Mouse (Mus musculus): ENCODE measurements at regions not wholly inside any gene's neighbourhood (a gene's known extent, or its start where the extent isn't known, plus 50 kb on each side); places are given as distances from the start of the nearest gene placed in this dataset.

DNA sequence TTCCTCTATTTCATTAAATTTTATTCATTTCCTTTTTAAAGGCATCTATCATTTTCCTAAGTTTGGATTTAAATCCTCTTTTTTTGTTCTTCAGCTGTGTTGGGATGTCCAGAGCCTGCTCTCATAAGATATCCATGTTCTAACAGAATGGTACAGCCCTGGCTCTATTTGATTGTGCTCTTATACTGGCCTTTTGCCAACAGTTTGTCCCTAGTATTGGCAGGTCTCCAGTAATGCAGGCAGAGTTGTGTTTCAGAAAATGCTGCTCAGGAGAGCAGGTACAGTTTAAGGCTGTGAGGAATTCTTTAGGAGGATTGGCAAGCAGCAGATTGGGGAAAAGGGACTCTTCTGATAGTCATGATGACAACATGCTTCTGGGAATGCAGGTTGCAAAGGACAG, 797.1 kb upstream of the Slit2 start:
- H3K9ac ChIP-seq = no peak overlapping the region
- H3K4me2 ChIP-seq = no peak overlapping the region
- no peaks in the 10 kb centered on the region for H3K36me3 ChIP-seq
- no peaks in the 10 kb centered on the region for H3K27me3 ChIP-seq
- no peaks in the 10 kb centered on the region for H3K4me1 ChIP-seq
- H3K4me3 ChIP-seq = no peak overlapping the region
- ATAC-seq (ENCODE audit: insufficient number of reproducible peaks, low FRiP score, low TSS enrichment, low read depth) = no peak
- no peaks in the 10 kb centered on the region for H3K9me3 ChIP-seq
- no peak overlapping the region for H3K27ac ChIP-seq

DNA sequence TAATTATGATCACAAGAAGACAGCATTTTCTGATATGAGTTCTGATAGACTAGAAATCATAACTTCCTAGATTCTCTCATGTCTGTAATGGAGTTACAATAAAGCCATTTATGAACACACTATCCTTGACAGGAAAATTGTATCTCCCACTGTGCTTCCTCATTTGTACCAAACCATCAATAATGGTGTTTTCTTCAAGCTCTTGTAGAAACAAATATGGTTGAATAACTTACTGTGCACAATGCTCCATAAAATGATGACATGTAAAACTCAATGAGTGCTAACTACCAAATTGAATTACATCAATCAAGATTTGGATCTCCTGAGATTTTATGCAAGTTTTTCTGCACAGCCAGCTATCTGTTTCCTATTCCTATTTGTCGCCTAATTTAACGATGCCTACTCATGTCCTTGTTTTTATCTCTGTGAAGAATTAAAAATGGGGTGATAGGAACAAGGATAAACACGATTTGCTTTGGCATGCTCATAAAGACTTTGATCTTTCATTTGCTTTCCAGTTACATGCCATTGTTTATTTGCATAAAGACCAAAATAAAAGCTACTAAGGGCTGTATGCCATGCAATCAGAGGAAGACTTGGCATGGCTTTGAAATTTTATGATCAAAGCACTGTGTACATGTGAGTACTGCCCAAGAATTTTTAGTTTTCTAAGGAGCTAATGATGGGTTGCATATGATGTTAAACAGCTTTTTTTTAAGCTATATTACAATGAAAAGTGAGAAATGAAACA, 780.6 kb upstream of the Slit2 start:
- Histone ChIP-seq H3K4me2 (no peak overlapping the region), H3K36me3 (no peaks in the 10 kb centered on the region), H3K9ac (no peak overlapping the region), H3K27me3 (no peaks in the 10 kb centered on the region), H3K4me3 (no peak overlapping the region), H3K9me3 (no peaks in the 10 kb centered on the region), H3K27ac (no peak overlapping the region), H3K4me1 (no peaks in the 10 kb centered on the region)
- 71% methylated on average over 3 of the region's 3 CpGs for WGBS
- no peak for ATAC-seq (ENCODE audit: insufficient number of reproducible peaks, low FRiP score, low TSS enrichment, low read depth)

DNA sequence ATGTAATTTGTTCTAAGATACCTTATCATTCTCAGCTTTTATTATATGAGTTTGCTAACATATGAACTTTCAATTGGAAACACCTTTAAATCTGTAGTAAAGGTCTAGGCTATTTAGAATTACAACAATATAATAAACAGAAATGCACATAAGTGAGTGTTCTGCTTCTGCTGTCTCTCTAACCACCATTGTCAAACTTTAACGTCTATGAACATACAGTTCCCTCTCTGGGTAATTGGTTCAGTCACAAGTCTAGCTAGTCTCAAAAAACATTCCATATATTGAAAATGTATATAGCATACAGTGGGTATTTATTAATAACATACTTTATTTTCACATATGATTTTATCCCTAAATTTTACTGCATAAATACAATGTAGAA, 780.0 kb upstream of the Slit2 start:
- Histone ChIP-seq H3K27me3 (no peaks in the 10 kb centered on the region), H3K27ac (no peak overlapping the region), H3K4me2 (no peak overlapping the region), H3K36me3 (no peaks in the 10 kb centered on the region), H3K9ac (no peak overlapping the region), H3K4me3 (no peak overlapping the region), H3K9me3 (no peaks in the 10 kb centered on the region), H3K4me1 (no peaks in the 10 kb centered on the region)
- 56% methylated on average over 1 of the region's 1 CpGs for WGBS
- ATAC-seq (ENCODE audit: insufficient number of reproducible peaks, low FRiP score, low TSS enrichment, low read depth) = no peak

DNA sequence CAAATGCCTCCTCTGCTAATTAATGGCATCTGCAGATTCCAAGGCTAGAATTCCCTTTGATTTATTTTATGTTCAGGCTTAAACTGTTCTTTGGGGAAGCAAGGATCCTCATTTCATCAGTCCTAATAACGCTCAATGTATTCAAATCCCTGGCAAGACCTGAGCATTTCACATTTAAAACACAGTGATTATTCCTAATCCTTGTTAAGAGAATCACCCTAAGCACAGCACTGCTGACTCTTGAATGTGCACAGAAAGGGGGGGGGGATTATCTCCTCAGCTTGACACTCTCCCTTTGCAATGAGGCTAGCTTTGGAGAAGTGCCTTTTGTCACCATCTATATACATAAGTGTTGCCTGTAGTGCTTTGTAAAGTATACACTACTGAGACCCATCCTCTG, 772.4 kb upstream of the Slit2 start:
- Histone ChIP-seq H3K9ac (no peak overlapping the region), H3K4me2 (no peak overlapping the region), H3K27me3 (no peaks in the 10 kb centered on the region), H3K36me3 (no peaks in the 10 kb centered on the region), H3K4me3 (no peak overlapping the region), H3K9me3 (no peaks in the 10 kb centered on the region), H3K27ac (no peak overlapping the region), H3K4me1 (no peaks in the 10 kb centered on the region)
- no peak for ATAC-seq (ENCODE audit: insufficient number of reproducible peaks, low FRiP score, low TSS enrichment, low read depth)
- WGBS = 30% methylated on average over 1 of the region's 1 CpGs

DNA sequence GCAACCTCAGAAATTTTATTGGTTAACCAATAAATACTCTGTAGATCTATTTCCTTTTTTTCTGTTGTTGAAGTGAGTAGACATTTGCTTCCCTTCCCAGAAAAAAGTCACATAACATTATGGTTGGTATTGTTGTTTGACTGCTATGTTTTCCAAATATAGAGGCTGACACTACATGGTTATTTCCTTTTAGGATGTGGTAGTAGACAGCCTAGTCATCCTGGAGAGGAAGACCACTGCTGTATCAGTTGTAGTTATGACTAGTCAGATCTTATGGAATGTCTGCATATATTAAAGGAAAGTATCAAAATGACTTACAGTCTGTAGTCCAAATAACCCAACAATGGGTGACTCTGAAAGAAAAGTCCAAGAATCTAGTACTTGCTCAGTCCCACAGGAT, 767.5 kb upstream of the Slit2 start:
- Histone ChIP-seq H3K4me1 (no peaks in the 10 kb centered on the region), H3K4me2 (no peak overlapping the region), H3K27me3 (no peaks in the 10 kb centered on the region), H3K27ac (no peak overlapping the region), H3K36me3 (no peaks in the 10 kb centered on the region), H3K4me3 (no peak overlapping the region), H3K9me3 (no peaks in the 10 kb centered on the region), H3K9ac (no peak overlapping the region)
- no peak for ATAC-seq (ENCODE audit: insufficient number of reproducible peaks, low FRiP score, low TSS enrichment, low read depth)

DNA sequence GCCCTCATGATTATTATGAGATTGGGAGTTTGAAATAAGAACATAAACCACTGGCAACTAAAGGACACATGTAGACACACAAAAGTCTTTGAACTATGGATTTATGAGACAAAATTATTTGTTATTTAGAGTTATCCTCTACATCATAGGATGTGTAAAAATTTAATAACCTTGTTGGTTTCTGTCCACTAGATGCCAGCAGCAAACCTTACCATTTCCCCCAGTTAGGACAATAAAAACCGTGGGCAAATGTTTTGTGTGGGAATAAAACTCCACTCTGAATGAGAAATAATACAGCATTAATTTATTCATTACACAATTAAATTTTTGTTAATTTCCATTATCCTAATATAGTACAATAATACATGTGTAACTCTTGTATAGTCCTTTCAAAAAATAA, 757.7 kb upstream of the Slit2 start:
- H3K4me3 ChIP-seq = no peak overlapping the region
- no peak for ATAC-seq (ENCODE audit: insufficient number of reproducible peaks, low FRiP score, low TSS enrichment, low read depth)

DNA sequence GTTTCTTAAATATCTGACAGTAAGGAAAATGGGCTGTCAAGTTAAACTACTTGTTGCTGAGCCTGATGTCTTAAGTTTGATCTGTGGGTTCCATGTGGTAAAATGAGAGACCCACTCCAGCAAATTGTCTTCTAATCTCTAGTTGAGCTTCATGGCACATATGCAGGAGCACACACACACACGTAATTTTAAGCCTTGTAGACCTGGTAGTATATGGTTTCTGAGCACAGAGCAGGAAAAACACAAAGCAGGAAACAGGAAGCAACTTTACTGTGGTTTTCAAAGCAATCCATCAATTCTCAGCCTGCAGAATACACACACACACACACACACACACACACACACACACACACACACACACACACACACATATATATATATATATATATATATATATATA, 746.8 kb upstream of the Slit2 start:
- no peaks in the 10 kb centered on the region for H3K27me3 ChIP-seq
- H3K9ac ChIP-seq = no peak overlapping the region
- ATAC-seq (ENCODE audit: insufficient number of reproducible peaks, low FRiP score, low TSS enrichment, low read depth) = no peak
- no peaks in the 10 kb centered on the region for H3K9me3 ChIP-seq
- H3K27ac ChIP-seq = no peak overlapping the region
- no peaks in the 10 kb centered on the region for H3K36me3 ChIP-seq
- no peak overlapping the region for H3K4me2 ChIP-seq
- 53% methylated on average over 1 of the region's 1 CpGs for WGBS
- H3K4me1 ChIP-seq = no peaks in the 10 kb centered on the region
- H3K4me3 ChIP-seq = no peak overlapping the region

More for the DNA sequence above, 757.7 kb upstream of the Slit2 start:
- WGBS = 40% methylated on average over 1 of the region's 1 CpGs
- H3K9me3 ChIP-seq = no peaks in the 10 kb centered on the region
- no peak overlapping the region for H3K27ac ChIP-seq
- no peaks in the 10 kb centered on the region for H3K36me3 ChIP-seq
- no peaks in the 10 kb centered on the region for H3K4me1 ChIP-seq
- no peaks in the 10 kb centered on the region for H3K27me3 ChIP-seq
- no peak overlapping the region for H3K4me2 ChIP-seq
- H3K9ac ChIP-seq = no peak overlapping the region

DNA sequence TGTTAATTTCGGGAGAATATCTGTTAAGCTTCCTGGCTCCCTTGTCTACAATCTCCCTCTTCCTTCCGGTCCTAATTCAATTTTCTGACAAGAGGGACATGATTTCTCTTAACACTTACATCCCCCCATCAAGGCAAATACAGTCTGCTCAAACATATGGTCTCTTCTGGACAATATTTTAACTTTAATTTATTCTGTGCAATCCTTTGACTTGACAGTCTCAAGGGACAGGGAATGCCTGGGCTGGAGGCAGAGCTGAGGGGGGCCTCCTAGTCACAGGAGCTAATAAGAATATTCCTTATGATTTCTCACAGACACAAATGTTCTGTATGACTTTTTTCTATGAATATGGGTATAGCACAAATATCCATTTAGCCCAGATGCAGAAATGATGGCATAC, 742.9 kb upstream of the Slit2 start:
- H3K4me3 ChIP-seq = no peak overlapping the region
- no peaks in the 10 kb centered on the region for H3K4me1 ChIP-seq
- no peak overlapping the region for H3K9ac ChIP-seq
- H3K4me2 ChIP-seq = no peak overlapping the region
- WGBS = 77% methylated on average over 2 of the region's 2 CpGs
- ATAC-seq (ENCODE audit: insufficient number of reproducible peaks, low FRiP score, low TSS enrichment, low read depth) = no peak
- H3K27ac ChIP-seq = no peak overlapping the region
- no peaks in the 10 kb centered on the region for H3K27me3 ChIP-seq
- no peaks in the 10 kb centered on the region for H3K9me3 ChIP-seq
- H3K36me3 ChIP-seq = no peaks in the 10 kb centered on the region

DNA sequence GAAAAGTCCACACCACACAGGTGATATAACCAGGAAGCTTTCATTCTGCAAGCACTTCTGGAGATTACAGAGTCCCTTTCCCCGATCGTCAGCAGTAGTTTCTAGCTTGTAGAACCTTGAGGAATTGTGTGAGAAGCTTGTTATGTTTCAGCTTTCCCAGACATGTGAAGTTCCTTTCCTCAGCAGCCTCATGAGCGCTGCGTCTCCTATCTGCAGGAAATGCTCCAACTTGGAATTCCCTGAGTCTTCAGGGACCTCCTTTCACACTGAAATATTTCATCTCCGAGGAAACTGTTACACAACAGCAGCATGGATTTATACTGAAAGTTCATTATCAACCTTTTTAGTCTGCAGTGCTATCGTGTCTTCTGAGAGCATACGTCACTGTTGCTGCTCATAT, 742.4 kb upstream of the Slit2 start:
- no peak overlapping the region for H3K27ac ChIP-seq
- no peak overlapping the region for H3K4me3 ChIP-seq
- H3K27me3 ChIP-seq = no peaks in the 10 kb centered on the region
- WGBS = 64% methylated on average over 7 of the region's 7 CpGs
- no peak for ATAC-seq (ENCODE audit: insufficient number of reproducible peaks, low FRiP score, low TSS enrichment, low read depth)
- no peak overlapping the region for H3K9ac ChIP-seq
- no peak overlapping the region for H3K4me2 ChIP-seq
- no peaks in the 10 kb centered on the region for H3K4me1 ChIP-seq
- H3K9me3 ChIP-seq = no peaks in the 10 kb centered on the region
- no peaks in the 10 kb centered on the region for H3K36me3 ChIP-seq

DNA sequence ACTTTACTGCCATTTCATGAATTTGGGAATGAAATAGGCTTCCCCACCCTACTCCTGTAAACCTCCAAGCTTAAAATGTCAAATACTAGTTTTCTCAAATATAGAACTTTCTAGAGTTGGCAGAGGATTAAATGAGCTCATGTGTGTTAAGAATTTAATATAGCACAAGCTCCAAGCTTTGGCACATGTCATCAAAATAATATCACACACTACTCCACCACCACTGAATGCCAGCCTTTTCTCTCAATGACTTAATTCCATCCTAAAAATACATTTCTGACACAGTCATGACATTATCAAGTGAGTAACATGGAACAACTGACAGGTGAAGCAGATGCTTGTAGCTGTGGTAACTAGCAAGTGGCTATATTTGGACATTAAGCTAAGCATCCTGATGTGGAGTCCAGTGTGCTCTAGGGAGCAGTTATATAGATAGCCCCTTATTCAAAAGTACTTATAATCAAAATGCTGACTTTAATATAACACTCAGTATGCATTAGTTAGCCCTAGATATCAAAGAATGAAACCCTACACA, 728.0 kb upstream of the Slit2 start:
- H3K9me3 ChIP-seq = no peaks in the 10 kb centered on the region
- no peak overlapping the region for H3K4me2 ChIP-seq
- no peak for ATAC-seq (ENCODE audit: insufficient number of reproducible peaks, low FRiP score, low TSS enrichment, low read depth)
- H3K4me3 ChIP-seq = no peak overlapping the region
- no peaks in the 10 kb centered on the region for H3K27me3 ChIP-seq
- no peak overlapping the region for H3K27ac ChIP-seq
- H3K9ac ChIP-seq = no peak overlapping the region
- no peaks in the 10 kb centered on the region for H3K36me3 ChIP-seq
- H3K4me1 ChIP-seq = no peaks in the 10 kb centered on the region

DNA sequence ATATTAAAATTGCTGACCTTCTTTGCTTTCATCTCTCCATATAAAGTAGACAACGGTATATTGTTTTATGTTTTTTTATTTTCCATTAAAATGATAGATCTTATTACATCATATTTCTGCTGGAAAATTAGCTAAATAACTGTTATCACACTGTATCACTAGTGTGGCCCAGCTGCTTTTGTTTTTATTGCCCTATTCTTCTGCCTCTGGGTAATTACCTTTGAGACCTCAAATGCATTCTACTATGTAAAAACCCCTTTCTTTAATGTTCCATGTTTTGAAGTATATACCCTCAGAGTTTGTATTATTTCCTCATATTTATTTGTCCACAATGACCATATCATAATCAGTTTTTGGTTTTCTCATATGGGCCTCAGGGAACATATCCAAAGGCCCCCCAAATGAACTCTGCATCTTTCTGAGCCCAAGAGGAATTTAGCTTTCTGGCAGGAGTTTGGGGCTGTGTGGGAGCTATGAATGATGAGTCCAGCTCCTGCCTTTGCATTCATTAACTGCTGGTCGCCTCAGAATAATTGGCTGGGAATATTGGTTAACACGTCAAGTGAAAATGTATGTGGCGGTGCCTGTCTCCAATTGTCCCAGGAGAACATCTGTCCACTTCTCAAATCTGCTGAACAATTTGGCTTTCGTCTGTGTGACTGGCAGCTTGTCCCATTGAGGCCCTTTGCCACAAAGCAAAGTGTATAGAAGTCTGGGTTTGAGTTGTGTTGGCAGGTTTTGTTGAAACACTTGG, 721.1 kb upstream of the Slit2 start:
- ATAC-seq (ENCODE audit: insufficient number of reproducible peaks, low FRiP score, low TSS enrichment, low read depth) = no peak
- H3K9ac ChIP-seq = no peak overlapping the region
- H3K27ac ChIP-seq = no peak overlapping the region
- H3K4me2 ChIP-seq = no peak overlapping the region
- WGBS = 64% methylated on average over 5 of the region's 5 CpGs
- H3K9me3 ChIP-seq = no peaks in the 10 kb centered on the region
- H3K36me3 ChIP-seq = no peaks in the 10 kb centered on the region
- H3K27me3 ChIP-seq = no peaks in the 10 kb centered on the region
- no peak overlapping the region for H3K4me3 ChIP-seq
- no peaks in the 10 kb centered on the region for H3K4me1 ChIP-seq

DNA sequence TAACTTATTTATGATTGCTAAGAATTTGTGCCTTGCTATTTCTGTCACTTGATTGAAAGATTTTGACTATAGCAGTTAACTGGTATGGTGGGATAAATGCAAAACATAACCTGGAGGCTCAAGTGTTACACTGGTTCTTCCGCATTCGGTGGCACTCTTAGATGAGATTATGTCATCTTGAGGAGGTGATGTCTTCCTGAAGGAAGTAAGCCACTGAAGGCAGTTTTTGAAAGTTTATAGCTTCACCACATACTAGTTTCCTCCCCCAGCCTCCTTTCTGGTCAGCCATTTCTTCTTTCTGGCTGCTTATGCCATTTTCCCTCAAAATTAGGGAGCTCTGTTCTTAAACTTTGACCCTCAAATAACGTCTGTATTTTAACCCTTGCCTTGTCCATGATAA, 710.3 kb upstream of the Slit2 start:
- H3K9me3 ChIP-seq = no peaks in the 10 kb centered on the region
- 64% methylated on average over 3 of the region's 3 CpGs for WGBS
- no peak overlapping the region for H3K4me3 ChIP-seq
- no peak overlapping the region for H3K27ac ChIP-seq
- H3K27me3 ChIP-seq = no peaks in the 10 kb centered on the region
- H3K9ac ChIP-seq = no peak overlapping the region
- no peak overlapping the region for H3K4me2 ChIP-seq
- no peak for ATAC-seq (ENCODE audit: insufficient number of reproducible peaks, low FRiP score, low TSS enrichment, low read depth)
- peaks cover 4% of the 10 kb centered on the region for H3K4me1 ChIP-seq
- H3K36me3 ChIP-seq = no peaks in the 10 kb centered on the region
